Mouse (Mus musculus): ENCODE data around the gene Itpr2. TPM values are rescaled to one million over a fixed set of nuclear protein-coding genes. Genes with fewer than 3 reads are reported as not detected.

Gene Itpr2
- total and polyA plus RNA-seq, 3 experiments, result 2.3 to 46.0 (median 37.6) TPM

DNA sequence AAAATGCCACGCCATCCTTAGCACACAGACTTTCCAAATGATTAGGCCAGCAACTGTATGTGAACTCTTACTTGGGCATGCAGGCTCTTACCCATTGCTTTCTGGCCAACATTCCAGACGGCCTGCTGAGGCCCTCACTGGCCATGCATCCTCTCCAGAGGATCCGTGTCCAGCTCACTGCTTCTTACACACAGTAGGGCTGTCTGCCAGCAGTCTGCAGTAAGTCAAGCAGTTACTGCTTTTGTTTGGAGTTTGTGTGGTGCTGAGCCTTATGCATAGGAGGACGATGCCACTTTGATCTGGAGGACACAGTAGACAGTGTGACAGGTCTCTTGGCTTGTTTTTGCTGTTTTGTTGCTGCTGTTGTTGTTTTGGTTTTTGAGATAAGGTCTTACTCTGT is 36.6 kb upstream of the Itpr2 start:
- Histone ChIP-seq H3K9me3 (replicated peaks) (no peaks in the 10 kb centered on the region), H3K4me3 (ENCODE audit: low read depth, low read length) (no peak overlapping the region), H3K27me3 (ENCODE audit: insufficient read depth, low read length) (peaks cover 19% of the 10 kb centered on the region), H3K4me1 (ENCODE audit: insufficient read depth, low read depth, low read length) (no peaks in the 10 kb centered on the region), H3K36me3 (replicated peaks) (no peaks in the 10 kb centered on the region)
- no peak for DNase-seq (ENCODE audit: low spot score)
- no peak for ATAC-seq (ENCODE audit: extremely low read depth, insufficient number of reproducible peaks, low FRiP score, poor library complexity, severe bottlenecking)
- TF ChIP-seq TAL1 (conservative IDR thresholded peaks at IDR 0.05; ENCODE audit: low read depth, low read length), result no peak
- TF ChIP-seq POLR2AphosphoS5 (IDR thresholded peaks at IDR 0.05; ENCODE audit: insufficient replicate concordance, low read depth, low read length), result no peak
- TF ChIP-seq GATA2 (IDR thresholded peaks at IDR 0.05; ENCODE audit: borderline replicate concordance, low read depth, low read length), result no peak
- TF ChIP-seq GATA1 (IDR thresholded peaks at IDR 0.05; ENCODE audit: borderline replicate concordance, low read length), result no peak
- TF ChIP-seq CTCF (IDR thresholded peaks at IDR 0.05; ENCODE audit: low read depth, low read length), result no peak

DNA sequence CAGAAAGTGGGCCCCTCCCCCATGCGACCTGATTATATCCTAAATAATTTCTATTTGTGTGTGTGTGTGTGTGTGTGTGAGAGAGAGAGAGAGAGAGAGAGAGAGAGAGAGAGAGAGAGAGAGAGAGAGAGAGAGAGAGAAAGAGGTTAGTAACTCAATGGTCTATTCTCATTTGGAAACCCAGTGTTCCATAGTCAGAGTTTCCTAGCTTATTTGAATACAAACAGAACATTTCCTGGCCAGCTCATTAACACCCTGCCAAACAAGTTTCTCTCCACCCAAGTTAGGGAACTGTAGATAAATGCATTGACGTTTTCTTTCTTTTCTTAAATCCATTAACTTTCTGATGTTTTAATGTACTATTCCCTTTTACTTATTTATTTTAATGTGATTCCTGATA is 36.0 kb upstream of the Itpr2 start:
- Histone ChIP-seq H3K4me3 (ENCODE audit: low read depth, low read length) (no peak overlapping the region), H3K36me3 (replicated peaks) (no peaks in the 10 kb centered on the region), H3K4me1 (ENCODE audit: insufficient read depth, low read depth, low read length) (no peaks in the 10 kb centered on the region), H3K27me3 (ENCODE audit: insufficient read depth, low read length) (peaks cover 19% of the 10 kb centered on the region), H3K9me3 (replicated peaks) (no peaks in the 10 kb centered on the region)
- ATAC-seq (ENCODE audit: extremely low read depth, insufficient number of reproducible peaks, low FRiP score, poor library complexity, severe bottlenecking), result no peak
- no peak for DNase-seq (ENCODE audit: low spot score)
- no peak for TF ChIP-seq GATA2 (IDR thresholded peaks at IDR 0.05; ENCODE audit: borderline replicate concordance, low read depth, low read length)
- TF ChIP-seq POLR2AphosphoS5 (IDR thresholded peaks at IDR 0.05; ENCODE audit: insufficient replicate concordance, low read depth, low read length), result no peak
- TF ChIP-seq TAL1 (conservative IDR thresholded peaks at IDR 0.05; ENCODE audit: low read depth, low read length), result no peak
- TF ChIP-seq CTCF (IDR thresholded peaks at IDR 0.05; ENCODE audit: low read depth, low read length), result no peak
- TF ChIP-seq GATA1 (IDR thresholded peaks at IDR 0.05; ENCODE audit: borderline replicate concordance, low read length), result no peak

DNA sequence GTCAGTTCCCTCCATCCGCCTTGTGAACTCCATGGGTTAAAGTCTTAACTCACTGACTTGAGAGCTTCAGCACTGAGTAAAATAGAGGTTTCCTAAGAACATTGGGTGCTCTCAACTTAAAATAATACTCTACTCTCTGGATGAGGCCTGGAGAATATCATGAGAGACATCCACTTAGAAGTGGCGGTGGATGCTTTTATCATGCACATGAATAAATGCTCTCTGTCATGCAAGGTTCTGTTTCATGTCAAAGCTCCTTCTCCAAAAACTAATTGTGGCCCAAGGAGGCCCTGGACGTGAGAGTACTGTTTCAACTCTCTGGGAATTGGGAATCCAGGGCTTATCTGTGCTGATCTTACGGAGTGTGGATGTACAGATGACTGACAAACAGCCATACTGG is 35.1 kb upstream of the Itpr2 start:
- Histone ChIP-seq H3K36me3 (replicated peaks) (no peaks in the 10 kb centered on the region), H3K27me3 (ENCODE audit: insufficient read depth, low read length) (peaks cover 11% of the 10 kb centered on the region), H3K4me1 (ENCODE audit: insufficient read depth, low read depth, low read length) (no peaks in the 10 kb centered on the region), H3K9me3 (replicated peaks) (no peaks in the 10 kb centered on the region), H3K4me3 (ENCODE audit: low read depth, low read length) (no peak overlapping the region)
- DNase-seq (ENCODE audit: low spot score) (no peak), ATAC-seq (ENCODE audit: extremely low read depth, insufficient number of reproducible peaks, low FRiP score, poor library complexity, severe bottlenecking) (no peak)
- TF ChIP-seq GATA2 (IDR thresholded peaks at IDR 0.05; ENCODE audit: borderline replicate concordance, low read depth, low read length) (no peak), GATA1 (IDR thresholded peaks at IDR 0.05; ENCODE audit: borderline replicate concordance, low read length) (no peak), POLR2AphosphoS5 (IDR thresholded peaks at IDR 0.05; ENCODE audit: insufficient replicate concordance, low read depth, low read length) (no peak), TAL1 (conservative IDR thresholded peaks at IDR 0.05; ENCODE audit: low read depth, low read length) (no peak), CTCF (IDR thresholded peaks at IDR 0.05; ENCODE audit: low read depth, low read length) (no peak)

GRCm38 (mm10) chr6:146535501-146535900 is 33.5 kb upstream of the Itpr2 start:
- DNase-seq (ENCODE audit: low spot score) (no peak), ATAC-seq (ENCODE audit: extremely low read depth, insufficient number of reproducible peaks, low FRiP score, poor library complexity, severe bottlenecking) (no peak)
- Histone ChIP-seq H3K9me3 (replicated peaks) (no peaks in the 10 kb centered on the region), H3K36me3 (replicated peaks) (no peaks in the 10 kb centered on the region), H3K4me3 (ENCODE audit: low read depth, low read length) (no peak overlapping the region), H3K27me3 (ENCODE audit: insufficient read depth, low read length) (peaks cover 13% of the 10 kb centered on the region; the same call in 1 of the 2 replicates), H3K4me1 (ENCODE audit: insufficient read depth, low read depth, low read length) (no peaks in the 10 kb centered on the region)
- TF ChIP-seq GATA2 (IDR thresholded peaks at IDR 0.05; ENCODE audit: borderline replicate concordance, low read depth, low read length) (no peak), TAL1 (conservative IDR thresholded peaks at IDR 0.05; ENCODE audit: low read depth, low read length) (no peak), GATA1 (IDR thresholded peaks at IDR 0.05; ENCODE audit: borderline replicate concordance, low read length) (no peak), CTCF (IDR thresholded peaks at IDR 0.05; ENCODE audit: low read depth, low read length) (no peak), POLR2AphosphoS5 (IDR thresholded peaks at IDR 0.05; ENCODE audit: insufficient replicate concordance, low read depth, low read length) (no peak)

DNA sequence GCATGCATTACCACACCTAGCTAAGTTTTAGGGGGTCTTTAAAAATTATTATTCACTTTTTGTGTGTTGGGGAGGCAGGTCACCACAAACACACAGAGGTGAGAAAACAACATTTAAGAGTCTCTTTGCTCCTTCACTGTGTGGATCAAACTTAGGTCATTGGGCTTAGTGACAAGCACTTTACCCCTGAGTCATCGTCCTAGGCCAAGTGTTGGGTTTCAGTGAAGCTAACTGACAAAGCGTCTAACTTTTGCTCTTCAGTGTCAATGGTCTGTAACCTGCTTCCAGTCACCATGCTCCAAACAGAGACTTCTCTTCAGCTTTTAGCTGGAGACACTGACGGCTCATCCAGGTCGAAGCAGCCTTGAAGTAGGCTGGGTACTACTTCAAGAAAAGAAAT is 31.1 kb upstream of the Itpr2 start:
- H3K36me3 ChIP-seq (replicated peaks), result no peaks in the 10 kb centered on the region
- DNase-seq (ENCODE audit: low spot score) (no peak), ATAC-seq (ENCODE audit: extremely low read depth, insufficient number of reproducible peaks, low FRiP score, poor library complexity, severe bottlenecking) (no peak)
- H3K4me1 ChIP-seq (ENCODE audit: insufficient read depth, low read depth, low read length), result no peaks in the 10 kb centered on the region
- peaks cover 14% of the 10 kb centered on the region for H3K27me3 ChIP-seq (ENCODE audit: insufficient read depth, low read length)
- H3K4me3 ChIP-seq (ENCODE audit: low read depth, low read length), result no peak overlapping the region
- TF ChIP-seq GATA2 (IDR thresholded peaks at IDR 0.05; ENCODE audit: borderline replicate concordance, low read depth, low read length) (no peak), TAL1 (conservative IDR thresholded peaks at IDR 0.05; ENCODE audit: low read depth, low read length) (no peak), POLR2AphosphoS5 (IDR thresholded peaks at IDR 0.05; ENCODE audit: insufficient replicate concordance, low read depth, low read length) (no peak), GATA1 (IDR thresholded peaks at IDR 0.05; ENCODE audit: borderline replicate concordance, low read length) (no peak), CTCF (IDR thresholded peaks at IDR 0.05; ENCODE audit: low read depth, low read length) (no peak)
- no peaks in the 10 kb centered on the region for H3K9me3 ChIP-seq (replicated peaks)

DNA sequence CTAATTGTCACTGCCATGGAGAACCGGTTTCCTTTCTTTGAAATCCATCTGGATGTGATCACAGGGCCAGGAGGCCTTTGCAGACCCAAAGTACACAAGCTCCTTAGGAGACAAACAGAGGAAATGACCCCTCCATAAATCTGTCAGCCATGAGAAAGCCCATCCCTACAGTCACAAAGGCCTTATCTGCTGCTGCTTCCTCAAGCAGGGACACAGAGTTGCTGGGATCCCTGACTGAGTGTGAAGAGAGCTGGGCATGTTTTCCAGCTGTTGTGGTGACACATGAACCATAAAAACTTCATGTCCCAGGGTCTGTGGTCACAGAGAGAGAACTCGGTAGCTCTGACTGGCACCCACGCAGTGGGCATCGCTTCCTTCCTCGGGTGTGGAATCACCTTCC is 28.7 kb upstream of the Itpr2 start:
- no peaks in the 10 kb centered on the region for H3K9me3 ChIP-seq (replicated peaks)
- no peak for TF ChIP-seq POLR2AphosphoS5 (IDR thresholded peaks at IDR 0.05; ENCODE audit: insufficient replicate concordance, low read depth, low read length)
- TF ChIP-seq TAL1 (conservative IDR thresholded peaks at IDR 0.05; ENCODE audit: low read depth, low read length), result no peak
- no peak for TF ChIP-seq GATA1 (IDR thresholded peaks at IDR 0.05; ENCODE audit: borderline replicate concordance, low read length)
- TF ChIP-seq CTCF (IDR thresholded peaks at IDR 0.05; ENCODE audit: low read depth, low read length), result no peak
- no peak for TF ChIP-seq GATA2 (IDR thresholded peaks at IDR 0.05; ENCODE audit: borderline replicate concordance, low read depth, low read length)
- H3K36me3 ChIP-seq (replicated peaks), result no peaks in the 10 kb centered on the region
- peaks cover 27% of the 10 kb centered on the region for H3K27me3 ChIP-seq (ENCODE audit: insufficient read depth, low read length)
- ATAC-seq (ENCODE audit: extremely low read depth, insufficient number of reproducible peaks, low FRiP score, poor library complexity, severe bottlenecking) (no peak), DNase-seq (ENCODE audit: low spot score) (no peak)
- no peaks in the 10 kb centered on the region for H3K4me1 ChIP-seq (ENCODE audit: insufficient read depth, low read depth, low read length)
- no peak overlapping the region for H3K4me3 ChIP-seq (ENCODE audit: low read depth, low read length)

Data from G1E (cell line).